Mouse (Mus musculus) limb, embryonic 10.5 days (tissue): ENCODE measurements around the gene Serpina3f. TPM values are rescaled to one million over a fixed set of nuclear protein-coding genes. Genes with fewer than 3 reads are reported as not detected.

Experiments
- polyA plus RNA-seq: library from polyadenylated mRNA; unstranded; fragments of >200 nt; fragmentation: Nextera tagmentation; extraction: Ambion mirVana; gene quantifications from 2 replicates; pipeline ENCODE4 v1.2.1, GENCODE M21; 2016

Gene Serpina3f
- polyA plus RNA-seq, 1 experiment from 2014 or later = not detected

Other genes starting within 250 kb of the Serpina3f start
- not detected in 2 replicates for gene Serpina11, start 224.6 kb upstream of the Serpina3f start, polyA plus RNA-seq
- gene Serpina9, start 200.8 kb upstream of the Serpina3f start, polyA plus RNA-seq = not detected in 2 replicates
- not detected in 2 replicates for gene Serpina12, start 170.1 kb upstream of the Serpina3f start, polyA plus RNA-seq
- not detected in 2 replicates for gene Serpina5, start 113.4 kb upstream of the Serpina3f start, polyA plus RNA-seq
- not detected in 2 replicates for gene Serpina3a, start 101.8 kb upstream of the Serpina3f start, polyA plus RNA-seq
- gene Serpina3b, start 86.5 kb upstream of the Serpina3f start, polyA plus RNA-seq = not detected in 2 replicates
- 0.09 TPM in 1 of 2 replicates, not detected in the other for gene Serpina3c, start 60.7 kb upstream of the Serpina3f start, polyA plus RNA-seq
- 0.13 TPM in 1 of 2 replicates, not detected in the other for gene Serpina3g, start 21.7 kb downstream of the Serpina3f start, polyA plus RNA-seq
- gene Serpina3i, start 48.6 kb downstream of the Serpina3f start, polyA plus RNA-seq = 0.14 and 0.39 TPM in 2 replicates
- not detected in 2 replicates for gene Serpina3j, start 100.0 kb downstream of the Serpina3f start, polyA plus RNA-seq
- gene Serpina3k, start 123.9 kb downstream of the Serpina3f start, polyA plus RNA-seq = not detected in 2 replicates
- not detected in 2 replicates for gene Serpina3m, start 123.9 kb downstream of the Serpina3f start, polyA plus RNA-seq
- not detected in 2 replicates for gene Serpina3n, start 192.2 kb downstream of the Serpina3f start, polyA plus RNA-seq